Mouse (Mus musculus): ENCODE measurements around the gene Dusp27. TPM values are rescaled to one million over a fixed set of nuclear protein-coding genes. Genes with fewer than 3 reads are reported as not detected.
"Not testable (repeated sequence)": the region's sequence is repeated elsewhere in the genome, so short reads cannot be mapped to it uniquely, and the experiment has no call there.

The Dusp27 gene
- polyA plus RNA-seq, 1 experiment from 2014 or later, result 1.9 TPM

- no peak overlapping the region for H3K9ac ChIP-seq (ENCODE audit: low read length)
- no peaks in the 10 kb centered on the region for H3K9me3 ChIP-seq (ENCODE audit: control insufficient read depth, low read length)
- H3K27me3 ChIP-seq (ENCODE audit: control insufficient read depth, insufficient read depth, low read length), result peaks cover 13% of the 10 kb centered on the region
- no peak overlapping the region for H3K4me3 ChIP-seq (ENCODE audit: low read depth, low read length)
- H3K4me2 ChIP-seq (ENCODE audit: low read depth, severe bottlenecking), result no peak overlapping the region
- ATAC-seq (ENCODE audit: insufficient number of reproducible peaks, low FRiP score, low TSS enrichment, low read depth) (no peak), DNase-seq (ENCODE audit: low spot score) (no peak)
- no peaks in the 10 kb centered on the region for H3K4me1 ChIP-seq (ENCODE audit: control insufficient read depth, insufficient read depth, low read length)
- 78% methylated on average over 11 of the region's 11 CpGs for WGBS
- no peak overlapping the region for H3K27ac ChIP-seq (replicated peaks; ENCODE audit: low read depth, low read length)
- no peaks in the 10 kb centered on the region for H3K36me3 ChIP-seq (ENCODE audit: control insufficient read depth, insufficient read depth, low read length)
Observed at GRCm38 (mm10) chr1:166151341-166151740, 23.6 kb upstream of the Dusp27 start.

- no peak overlapping the region for H3K27ac ChIP-seq (replicated peaks; ENCODE audit: low read depth, low read length)
- H3K9ac ChIP-seq (ENCODE audit: low read length), result no peak overlapping the region
- no peaks in the 10 kb centered on the region for H3K36me3 ChIP-seq (ENCODE audit: control insufficient read depth, insufficient read depth, low read length)
- peaks cover 8% of the 10 kb centered on the region for H3K27me3 ChIP-seq (ENCODE audit: control insufficient read depth, insufficient read depth, low read length)
- 87% methylated on average over 7 of the region's 7 CpGs for WGBS
- H3K4me3 ChIP-seq (ENCODE audit: low read depth, low read length), result no peak overlapping the region
- no peaks in the 10 kb centered on the region for H3K9me3 ChIP-seq (ENCODE audit: control insufficient read depth, low read length)
- no peak overlapping the region for H3K4me2 ChIP-seq (ENCODE audit: low read depth, severe bottlenecking)
- no peaks in the 10 kb centered on the region for H3K4me1 ChIP-seq (ENCODE audit: control insufficient read depth, insufficient read depth, low read length)
- DNase-seq (ENCODE audit: low spot score) (no peak), ATAC-seq (ENCODE audit: insufficient number of reproducible peaks, low FRiP score, low TSS enrichment, low read depth) (no peak)
Observed at GRCm38 (mm10) chr1:166150035-166150434, 22.3 kb upstream of the Dusp27 start.

GRCm38 (mm10) chr1:166149441-166149840 lies 21.7 kb upstream of the Dusp27 start:
- DNase-seq (ENCODE audit: low spot score) (no peak), ATAC-seq (ENCODE audit: insufficient number of reproducible peaks, low FRiP score, low TSS enrichment, low read depth) (no peak)
- Histone ChIP-seq H3K27ac (replicated peaks; ENCODE audit: low read depth, low read length) (no peak overlapping the region), H3K36me3 (ENCODE audit: control insufficient read depth, insufficient read depth, low read length) (no peaks in the 10 kb centered on the region), H3K9ac (ENCODE audit: low read length) (no peak overlapping the region), H3K27me3 (ENCODE audit: control insufficient read depth, insufficient read depth, low read length) (peaks cover 3% of the 10 kb centered on the region; the same call in 1 of the 2 replicates), H3K4me1 (ENCODE audit: control insufficient read depth, insufficient read depth, low read length) (no peaks in the 10 kb centered on the region), H3K4me3 (ENCODE audit: low read depth, low read length) (no peak overlapping the region), H3K4me2 (ENCODE audit: low read depth, severe bottlenecking) (no peak overlapping the region), H3K9me3 (ENCODE audit: control insufficient read depth, low read length) (no peaks in the 10 kb centered on the region)
- WGBS, result 88% methylated on average over 4 of the region's 4 CpGs

GRCm38 (mm10) chr1:166147657-166148056 lies 19.9 kb upstream of the Dusp27 start:
- H3K36me3 ChIP-seq (ENCODE audit: control insufficient read depth, insufficient read depth, low read length), result no peaks in the 10 kb centered on the region
- ATAC-seq (ENCODE audit: insufficient number of reproducible peaks, low FRiP score, low TSS enrichment, low read depth), result no peak
- H3K9ac ChIP-seq (ENCODE audit: low read length), result no peak overlapping the region
- no peak overlapping the region for H3K4me3 ChIP-seq (ENCODE audit: low read depth, low read length)
- H3K9me3 ChIP-seq (ENCODE audit: control insufficient read depth, low read length), result no peaks in the 10 kb centered on the region
- no peak for DNase-seq (ENCODE audit: low spot score)
- WGBS, result 73% methylated on average over 3 of the region's 3 CpGs
- H3K4me1 ChIP-seq (ENCODE audit: control insufficient read depth, insufficient read depth, low read length), result no peaks in the 10 kb centered on the region
- no peaks in the 10 kb centered on the region for H3K27me3 ChIP-seq (ENCODE audit: control insufficient read depth, insufficient read depth, low read length)
- H3K27ac ChIP-seq (replicated peaks; ENCODE audit: low read depth, low read length), result no peak overlapping the region
- no peak overlapping the region for H3K4me2 ChIP-seq (ENCODE audit: low read depth, severe bottlenecking)

- Histone ChIP-seq H3K4me3 (ENCODE audit: low read depth, low read length) (no peak overlapping the region), H3K9me3 (ENCODE audit: control insufficient read depth, low read length) (no peaks in the 10 kb centered on the region), H3K4me1 (ENCODE audit: control insufficient read depth, insufficient read depth, low read length) (no peaks in the 10 kb centered on the region), H3K9ac (ENCODE audit: low read length) (no peak overlapping the region), H3K4me2 (ENCODE audit: low read depth, severe bottlenecking) (no peak overlapping the region), H3K27ac (replicated peaks; ENCODE audit: low read depth, low read length) (no peak overlapping the region), H3K36me3 (ENCODE audit: control insufficient read depth, insufficient read depth, low read length) (no peaks in the 10 kb centered on the region), H3K27me3 (ENCODE audit: control insufficient read depth, insufficient read depth, low read length) (no peaks in the 10 kb centered on the region)
- 90% methylated on average over 11 of the region's 11 CpGs for WGBS
- DNase-seq (ENCODE audit: low spot score), result no peak
- no peak for ATAC-seq (ENCODE audit: insufficient number of reproducible peaks, low FRiP score, low TSS enrichment, low read depth)
Observed at GRCm38 (mm10) chr1:166146626-166147025, 18.9 kb upstream of the Dusp27 start.

- H3K36me3 ChIP-seq (ENCODE audit: control insufficient read depth, insufficient read depth, low read length), result no peaks in the 10 kb centered on the region
- H3K4me3 ChIP-seq (ENCODE audit: low read depth, low read length), result no peak overlapping the region
- 80% methylated on average over 6 of the region's 6 CpGs for WGBS
- H3K4me2 ChIP-seq (ENCODE audit: low read depth, severe bottlenecking), result no peak overlapping the region
- H3K4me1 ChIP-seq (ENCODE audit: control insufficient read depth, insufficient read depth, low read length), result 0 out of 2 replicates have a peak, but pooled peaks cover 2% of the 10 kb centered on the region
- H3K9me3 ChIP-seq (ENCODE audit: control insufficient read depth, low read length), result no peaks in the 10 kb centered on the region
- ATAC-seq (ENCODE audit: insufficient number of reproducible peaks, low FRiP score, low TSS enrichment, low read depth), result no peak
- no peak for DNase-seq (ENCODE audit: low spot score)
- H3K9ac ChIP-seq (ENCODE audit: low read length), result no peak overlapping the region
- no peak overlapping the region for H3K27ac ChIP-seq (replicated peaks; ENCODE audit: low read depth, low read length)
- no peaks in the 10 kb centered on the region for H3K27me3 ChIP-seq (ENCODE audit: control insufficient read depth, insufficient read depth, low read length)
Observed at GRCm38 (mm10) chr1:166142369-166142768, 14.6 kb upstream of the Dusp27 start.

- 90% methylated on average over 9 of the region's 9 CpGs for whole genome bisulfite sequencing
- H3K36me3 ChIP-seq (ENCODE audit: control insufficient read depth, insufficient read depth, low read length); ATAC-seq (ENCODE audit: insufficient number of reproducible peaks, low FRiP score, low TSS enrichment, low read depth); H3K9me3 ChIP-seq (ENCODE audit: control insufficient read depth, low read length); H3K9ac ChIP-seq (ENCODE audit: low read length); H3K4me2 ChIP-seq (ENCODE audit: low read depth, severe bottlenecking); H3K4me3 ChIP-seq (ENCODE audit: low read depth, low read length); DNase-seq (ENCODE audit: low spot score); H3K27me3 ChIP-seq (ENCODE audit: control insufficient read depth, insufficient read depth, low read length); H3K27ac ChIP-seq (replicated peaks; ENCODE audit: low read depth, low read length); H3K4me1 ChIP-seq (ENCODE audit: control insufficient read depth, insufficient read depth, low read length): not testable (repeated sequence)
Observed at GRCm38 (mm10) chr1:166141868-166142267, 14.1 kb upstream of the Dusp27 start.

- no peak overlapping the region for H3K4me2 ChIP-seq (ENCODE audit: low read depth, severe bottlenecking)
- H3K9ac ChIP-seq (ENCODE audit: low read length), result no peak overlapping the region
- DNase-seq (ENCODE audit: low spot score), result no peak
- no peaks in the 10 kb centered on the region for H3K36me3 ChIP-seq (ENCODE audit: control insufficient read depth, insufficient read depth, low read length)
- H3K27ac ChIP-seq (replicated peaks; ENCODE audit: low read depth, low read length), result no peak overlapping the region
- ATAC-seq (ENCODE audit: insufficient number of reproducible peaks, low FRiP score, low TSS enrichment, low read depth), result no peak
- no peaks in the 10 kb centered on the region for H3K27me3 ChIP-seq (ENCODE audit: control insufficient read depth, insufficient read depth, low read length)
- H3K4me3 ChIP-seq (ENCODE audit: low read depth, low read length), result no peak overlapping the region
- WGBS, result 41% methylated on average over 4 of the region's 4 CpGs
- H3K9me3 ChIP-seq (ENCODE audit: control insufficient read depth, low read length), result no peaks in the 10 kb centered on the region
- 0 out of 2 replicates have a peak, but pooled peaks cover 2% of the 10 kb centered on the region for H3K4me1 ChIP-seq (ENCODE audit: control insufficient read depth, insufficient read depth, low read length)
Observed at GRCm38 (mm10) chr1:166139620-166140184, 12.0 kb upstream of the Dusp27 start.

GRCm38 (mm10) chr1:166139113-166139512 lies 11.4 kb upstream of the Dusp27 start:
- ATAC-seq (ENCODE audit: insufficient number of reproducible peaks, low FRiP score, low TSS enrichment, low read depth) (no peak), DNase-seq (ENCODE audit: low spot score) (no peak)
- H3K9ac ChIP-seq (ENCODE audit: low read length), result no peak overlapping the region
- H3K4me2 ChIP-seq (ENCODE audit: low read depth, severe bottlenecking), result no peak overlapping the region
- H3K27me3 ChIP-seq (ENCODE audit: control insufficient read depth, insufficient read depth, low read length), result no peaks in the 10 kb centered on the region
- H3K4me1 ChIP-seq (ENCODE audit: control insufficient read depth, insufficient read depth, low read length), result 0 out of 2 replicates have a peak, but pooled peaks cover 2% of the 10 kb centered on the region
- H3K4me3 ChIP-seq (ENCODE audit: low read depth, low read length), result no peak overlapping the region
- no peak overlapping the region for H3K27ac ChIP-seq (replicated peaks; ENCODE audit: low read depth, low read length)
- no peaks in the 10 kb centered on the region for H3K36me3 ChIP-seq (ENCODE audit: control insufficient read depth, insufficient read depth, low read length)
- 85% methylated on average over 3 of the region's 3 CpGs for WGBS
- no peaks in the 10 kb centered on the region for H3K9me3 ChIP-seq (ENCODE audit: control insufficient read depth, low read length)

Data from limb, embryonic 11.5 days (tissue).